Mouse (Mus musculus) embryonic fibroblast, embryonic 13.5 days (primary cell): ENCODE results near the gene Chsy1.

ENCODE experiments used
- CTCF ChIP-seq: IDR thresholded peaks from 2 replicates; pipeline ENCODE4 v1.5.1; 2011; ENCODE audit warnings: mild to moderate bottlenecking, control low read depth, low read length, moderate library complexity, borderline replicate concordance; ENCODE audit not compliant: insufficient read depth
- POLR2A ChIP-seq: IDR thresholded peaks from 2 replicates; pipeline ENCODE4 v1.6.1; 2011; ENCODE audit warnings: low read depth, mild to moderate bottlenecking, control low read depth, low read length, moderate library complexity

DNA sequence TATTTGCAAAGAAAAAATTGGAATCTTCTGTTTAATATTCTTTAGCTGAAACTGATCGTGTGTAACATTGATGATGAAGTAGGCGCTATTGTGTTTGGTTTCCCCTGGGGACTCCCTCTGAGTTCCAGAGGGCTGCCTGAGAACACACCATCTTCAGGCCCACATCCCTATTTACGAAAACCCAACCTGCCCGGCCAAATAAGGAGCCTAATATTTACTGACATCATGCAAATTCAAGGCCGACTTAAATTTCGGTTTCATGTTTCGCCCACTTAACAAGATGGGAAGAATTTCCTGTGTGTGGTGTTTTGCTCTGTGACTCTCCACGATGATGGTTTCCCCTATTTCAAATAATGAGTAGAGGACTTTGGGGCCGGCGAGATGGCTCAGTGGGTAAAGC lies 89.1 kb downstream of the Chsy1 start:
- no peak for TF ChIP-seq CTCF
- TF ChIP-seq POLR2A: no peak
